Mouse (Mus musculus) CH12.LX (cell line): ENCODE measurements around the gene Tulp4. TPM values are rescaled to one million over a fixed set of nuclear protein-coding genes. Genes with fewer than 3 reads are reported as not detected.
A peak's percentile ranks its signal among the peaks of the same experiment; 100 is the strongest.

Experiments used
- DNase-seq: peaks from one replicate; pipeline ENCODE4 v3.0.0-alpha.2; 2013; ENCODE audit errors: extremely low read depth
- H3K27ac ChIP-seq: 2 replicates; pipeline ENCODE4 v1.5.1; 2012; ENCODE audit warnings: low read depth, mild to moderate bottlenecking, control low read depth, moderate library complexity; ENCODE audit not compliant: insufficient read depth
- H3K27me3 ChIP-seq: replicated peaks from 2 replicates; pipeline ENCODE3; 2012; ENCODE audit warnings: inconsistent platforms
- H3K36me3 ChIP-seq, 2 experiments: replicated peaks in 1 of 2; 2 replicates each; pipeline versions ENCODE3 to v1.6.1; 2012; ENCODE audit warnings: inconsistent platforms in 1 of 2, low read length in 1 of 2, mild to moderate bottlenecking in 1 of 2, mixed read lengths in 1 of 2, moderate library complexity in 1 of 2; ENCODE audit not compliant: control insufficient read depth in 1 of 2, insufficient read depth in 1 of 2
- H3K4me1 ChIP-seq, 2 experiments: 2 replicates each; pipeline ENCODE4 v1.6.1; 2012; ENCODE audit warnings: inconsistent platforms in 1 of 2, moderate library complexity in 1 of 2; ENCODE audit not compliant: insufficient read depth in 2 of 2, control insufficient read depth in 1 of 2
- H3K4me2 ChIP-seq: 2 replicates; pipeline ENCODE4 v1.6.1; 2012; ENCODE audit warnings: low read depth, mild to moderate bottlenecking, control low read depth; ENCODE audit not compliant: poor library complexity, insufficient read depth, severe bottlenecking
- H3K4me3 ChIP-seq, 3 experiments: fragments of 150-350 bp in 1 of 3; sonication (generic) in 1 of 3; replicated peaks in 1 of 3; 2 replicates each; pipeline versions ENCODE3 to v1.5.1; 2011 to 2012; ENCODE audit warnings: low read depth in 2 of 3, low read length in 2 of 3, mild to moderate bottlenecking in 2 of 3, moderate library complexity in 2 of 3, control low read depth in 1 of 3, improper control_type of control experiment in 1 of 3, inconsistent platforms in 1 of 3, mixed read lengths in 1 of 3; ENCODE audit not compliant: poor library complexity in 1 of 3
- H3K79me2 ChIP-seq: replicated peaks from 2 replicates; pipeline ENCODE4 v1.6.1; 2012; ENCODE audit warnings: mild to moderate bottlenecking, moderate library complexity; ENCODE audit not compliant: control insufficient read depth, poor library complexity, insufficient read depth, severe bottlenecking; ENCODE audit errors: extremely low read depth
- H3K9ac ChIP-seq: 2 replicates; pipeline ENCODE4 v1.6.1; 2012; ENCODE audit warnings: low read depth, mild to moderate bottlenecking, control low read depth, moderate library complexity; ENCODE audit not compliant: insufficient read depth
- H3K9me3 ChIP-seq: replicated peaks from 2 replicates; pipeline ENCODE3; 2012; ENCODE audit warnings: low read length, inconsistent platforms, mixed read lengths
- BHLHE40 ChIP-seq: IDR thresholded peaks from 2 replicates; pipeline ENCODE4 v1.6.1; 2011; ENCODE audit warnings: mild to moderate bottlenecking, low read depth, low read length, improper control_type of control experiment
- CHD1 ChIP-seq: IDR thresholded peaks from 2 replicates; pipeline ENCODE4 v1.6.1; 2012; ENCODE audit warnings: low read depth, low read length, improper control_type of control experiment, inconsistent platforms
- CHD2 ChIP-seq: IDR thresholded peaks from 2 replicates; pipeline ENCODE4 v1.6.1; 2011; ENCODE audit warnings: low read length, improper control_type of control experiment
- CTCF ChIP-seq, 2 experiments: IDR thresholded peaks in 1 of 2; conservative IDR thresholded peaks in 1 of 2; 2 replicates each; pipeline ENCODE4 v1.5.1; 2011 to 2012; ENCODE audit warnings: low read depth in 2 of 2, low read length in 2 of 2, improper control_type of control experiment in 1 of 2, inconsistent platforms in 1 of 2, mild to moderate bottlenecking in 1 of 2, moderate library complexity in 1 of 2
- E2F4 ChIP-seq: IDR thresholded peaks from 2 replicates; pipeline ENCODE4 v1.6.1; 2011; ENCODE audit warnings: low read depth, low read length, improper control_type of control experiment; ENCODE audit not compliant: insufficient replicate concordance
- ELF1 ChIP-seq: IDR thresholded peaks from 2 replicates; pipeline ENCODE4 v1.6.1; 2014; ENCODE audit warnings: low read depth, mild to moderate bottlenecking, inconsistent platforms, low read length, improper control_type of control experiment
- EP300 ChIP-seq: IDR thresholded peaks from 2 replicates; pipeline ENCODE4 v1.6.1; 2011; ENCODE audit warnings: low read length, improper control_type of control experiment
- ETS1 ChIP-seq: conservative IDR thresholded peaks from 2 replicates; pipeline ENCODE4 v1.6.1; 2012; ENCODE audit warnings: low read depth, mild to moderate bottlenecking, inconsistent platforms, low read length, improper control_type of control experiment, moderate library complexity
- HCFC1 ChIP-seq: IDR thresholded peaks from 2 replicates; pipeline ENCODE4 v1.6.1; 2012; ENCODE audit warnings: low read depth, mild to moderate bottlenecking, inconsistent platforms, low read length, improper control_type of control experiment
- JUN ChIP-seq: IDR thresholded peaks from 2 replicates; pipeline ENCODE4 v1.6.1; 2011; ENCODE audit warnings: low read depth, mild to moderate bottlenecking, low read length, improper control_type of control experiment, moderate library complexity; ENCODE audit not compliant: insufficient read depth
- JUND ChIP-seq: conservative IDR thresholded peaks from 2 replicates; pipeline ENCODE4 v1.6.1; 2011; ENCODE audit warnings: low read depth, low read length, improper control_type of control experiment
- KAT2A ChIP-seq: IDR thresholded peaks from 2 replicates; pipeline ENCODE4 v1.6.1; 2012; ENCODE audit warnings: low read length, improper control_type of control experiment, inconsistent platforms; ENCODE audit not compliant: insufficient replicate concordance
- MAFK ChIP-seq: IDR thresholded peaks from 2 replicates; pipeline ENCODE4 v1.6.1; 2011; ENCODE audit warnings: low read length, improper control_type of control experiment; ENCODE audit not compliant: insufficient replicate concordance
- MAX ChIP-seq: IDR thresholded peaks from 2 replicates; pipeline ENCODE4 v1.6.1; 2011; ENCODE audit warnings: low read length, improper control_type of control experiment
- MEF2A ChIP-seq: IDR thresholded peaks from 2 replicates; pipeline ENCODE4 v1.6.1; 2014; ENCODE audit warnings: low read depth, mild to moderate bottlenecking, inconsistent platforms, low read length, improper control_type of control experiment, borderline replicate concordance
- MXI1 ChIP-seq: IDR thresholded peaks from 2 replicates; pipeline ENCODE4 v1.6.1; 2011; ENCODE audit warnings: mild to moderate bottlenecking, low read depth, low read length, improper control_type of control experiment
- MYC ChIP-seq: IDR thresholded peaks from 2 replicates; pipeline ENCODE4 v1.6.1; 2011; ENCODE audit warnings: low read depth, mild to moderate bottlenecking, improper control_type of control experiment, low read length
- NELFE ChIP-seq: IDR thresholded peaks from 2 replicates; pipeline ENCODE4 v1.6.1; 2011; ENCODE audit warnings: low read depth, low read length, improper control_type of control experiment
- POLR2A ChIP-seq: IDR thresholded peaks from 2 replicates; pipeline ENCODE4 v1.6.1; 2011; ENCODE audit warnings: low read depth, mild to moderate bottlenecking, improper control_type of control experiment, low read length
- POLR2AphosphoS2 ChIP-seq: IDR thresholded peaks from 2 replicates; pipeline ENCODE4 v1.6.1; 2011; ENCODE audit warnings: low read depth, low read length, improper control_type of control experiment
- RAD21 ChIP-seq: IDR thresholded peaks from 2 replicates; pipeline ENCODE4 v1.6.1; 2011; ENCODE audit warnings: low read depth, mild to moderate bottlenecking, low read length, improper control_type of control experiment, moderate library complexity
- RCOR1 ChIP-seq: conservative IDR thresholded peaks from 2 replicates; pipeline ENCODE4 v1.6.1; 2012; ENCODE audit warnings: low read depth, mild to moderate bottlenecking, inconsistent platforms, low read length, improper control_type of control experiment
- SIN3A ChIP-seq: IDR thresholded peaks from 2 replicates; pipeline ENCODE4 v1.6.1; 2012; ENCODE audit warnings: low read length, improper control_type of control experiment, inconsistent platforms
- SMC3 ChIP-seq: IDR thresholded peaks from 2 replicates; pipeline ENCODE4 v1.6.1; 2011; ENCODE audit warnings: low read depth, low read length, improper control_type of control experiment
- TCF12 ChIP-seq: IDR thresholded peaks from 2 replicates; pipeline ENCODE4 v1.6.1; 2014; ENCODE audit warnings: low read depth, mild to moderate bottlenecking, inconsistent platforms, low read length, improper control_type of control experiment
- UBTF ChIP-seq: IDR thresholded peaks from 2 replicates; pipeline ENCODE4 v1.6.1; 2012; ENCODE audit warnings: low read depth, mild to moderate bottlenecking, inconsistent platforms, low read length, improper control_type of control experiment, moderate library complexity
- USF1 ChIP-seq: IDR thresholded peaks from 2 replicates; pipeline ENCODE4 v1.6.1; 2014; ENCODE audit warnings: low read depth, mild to moderate bottlenecking, inconsistent platforms, low read length, improper control_type of control experiment
- USF2 ChIP-seq: conservative IDR thresholded peaks from 2 replicates; pipeline ENCODE4 v1.6.1; 2011; ENCODE audit warnings: low read depth, low read length, improper control_type of control experiment
- ZC3H11A ChIP-seq: IDR thresholded peaks from 2 replicates; pipeline ENCODE4 v1.6.1; 2012; ENCODE audit warnings: low read depth, mild to moderate bottlenecking, inconsistent platforms, low read length, improper control_type of control experiment
- ZKSCAN1 ChIP-seq: IDR thresholded peaks from 2 replicates; pipeline ENCODE4 v1.6.1; 2012; ENCODE audit warnings: low read depth, inconsistent platforms, low read length, improper control_type of control experiment, borderline replicate concordance
- ZMIZ1 ChIP-seq: IDR thresholded peaks from 2 replicates; pipeline ENCODE4 v1.6.1; 2012; ENCODE audit warnings: low read depth, mild to moderate bottlenecking, inconsistent platforms, low read length, improper control_type of control experiment
- ZNF384 ChIP-seq: IDR thresholded peaks from 2 replicates; pipeline ENCODE4 v1.6.1; 2012; ENCODE audit warnings: low read depth, low read length, improper control_type of control experiment, inconsistent platforms
- dilution Hi-C: fragments of 300-500 bp; cut with MboI; formaldehyde crosslinking; loops from 2 replicates; pipeline ENCODE4 v1.14.3; 2020; ENCODE audit warnings: low sequenced_read_pairs; ENCODE audit not compliant: extremely low pct_unique_long_range_greater_than_20kb, extremely low pct_ligation_motif_present
- in situ Hi-C: fragments of 300-500 bp; cut with MboI; formaldehyde crosslinking; loops from 3 replicates; pipeline ENCODE4 v1.14.3; 2019; ENCODE audit warnings: low sequenced_read_pairs, low pct_ligation_motif_present, low pct_unique_long_range_greater_than_20kb, mixed read lengths
- polyA plus RNA-seq: library from polyadenylated mRNA; unstranded; fragments of >175 nt; gene quantifications from 2 replicates; pipeline ENCODE4 v1.2.1, GENCODE M21; 2012; ENCODE audit warnings: low read depth; ENCODE audit not compliant: insufficient read length
- total RNA-seq, 2 experiments: library from RNA; depleted of rRNA; stranded (reverse); fragments of 300-350 nt in 1 of 2; fragments of >200 nt in 1 of 2; gene quantifications; 2 replicates each; pipeline ENCODE4 v1.2.3; 2012 to 2014

Gene Tulp4
- total and polyA plus RNA-seq, 3 experiments: 7.8 to 50.7 (median 33.6) TPM

DNA sequence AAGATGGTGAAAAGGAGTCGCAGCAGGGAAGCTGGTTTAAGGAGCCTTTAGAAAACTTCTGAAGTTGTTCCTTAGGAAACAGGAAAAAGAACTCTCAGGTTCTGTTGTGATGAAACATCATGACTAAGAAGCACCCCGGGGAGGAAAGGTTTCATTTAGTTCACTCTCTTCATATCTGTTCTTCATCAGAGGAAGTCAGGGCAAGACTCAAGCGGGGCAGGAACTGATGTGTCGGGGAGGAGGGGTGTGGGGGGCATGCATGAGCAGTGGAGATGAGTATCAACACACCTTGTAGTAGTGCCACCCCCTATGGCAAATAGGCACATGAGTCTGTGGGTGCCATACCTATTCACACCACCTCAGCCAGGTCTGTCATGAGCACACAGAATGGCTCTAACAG is 47.3 kb downstream of the Tulp4 start:
- Histone ChIP-seq H3K79me2 (no peaks in the 10 kb centered on the region), H3K27ac (no peak overlapping the region), H3K4me1 (peaks cover 14 to 29% of the 10 kb centered on the region in 2 experiments; a peak in 3 of 4 replicates), H3K27me3 (no peaks in the 10 kb centered on the region), H3K4me2 (no peak overlapping the region), H3K4me3 (no peak overlapping the region), H3K36me3 (peaks cover 0 to 4% of the 10 kb centered on the region in 2 experiments), H3K9ac (no peak overlapping the region), H3K9me3 (no peaks in the 10 kb centered on the region)
- in situ Hi-C loops: no loop called here
- DNase-seq: no peak
- TF ChIP-seq E2F4 (no peak), POLR2A (no peak), USF2 (no peak), ZC3H11A (no peak), CHD1 (no peak), ETS1 (no peak), MAX (no peak), SIN3A (no peak), USF1 (no peak), POLR2AphosphoS2 (no peak), EP300 (no peak), TCF12 (no peak), ZMIZ1 (no peak)
- dilution Hi-C loops: no loop called here

DNA sequence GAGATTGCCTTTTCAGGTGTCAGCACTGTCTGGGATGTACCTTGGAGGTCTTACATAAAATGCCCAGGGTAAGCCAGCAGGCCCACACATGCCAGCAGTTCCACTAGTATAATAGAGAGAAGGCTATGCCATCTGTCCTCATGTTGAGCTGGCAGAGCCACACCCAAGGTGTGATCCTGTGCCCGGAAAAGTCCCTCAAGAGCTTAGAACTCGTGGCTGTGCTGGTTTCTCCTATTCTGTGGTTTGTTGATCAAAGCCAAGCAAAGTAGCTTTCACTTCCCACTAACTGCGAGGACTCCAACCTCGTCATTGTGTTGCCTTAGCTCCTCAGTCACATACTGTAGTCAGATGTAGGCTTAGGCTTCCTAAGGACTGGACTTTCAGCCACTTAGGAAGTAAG is 48.1 kb downstream of the Tulp4 start:
- peaks cover 14 to 29% of the 10 kb centered on the region in 2 experiments; a peak in 3 of 4 replicates for H3K4me1 ChIP-seq
- H3K4me3 ChIP-seq: no peak overlapping the region
- no peak overlapping the region for H3K9ac ChIP-seq
- in situ Hi-C loops: no loop called here
- dilution Hi-C loops: no loop called here
- no peak overlapping the region for H3K27ac ChIP-seq
- peaks cover 0 to 4% of the 10 kb centered on the region in 2 experiments for H3K36me3 ChIP-seq
- H3K27me3 ChIP-seq: no peaks in the 10 kb centered on the region
- no peaks in the 10 kb centered on the region for H3K9me3 ChIP-seq
- no peaks in the 10 kb centered on the region for H3K79me2 ChIP-seq
- peak; percentile 40 for DNase-seq
- H3K4me2 ChIP-seq: no peak overlapping the region
- no peak for TF ChIP-seq ZKSCAN1
- peak; percentile 38; the same call in 1 of the 2 replicates for TF ChIP-seq SIN3A
- TF ChIP-seq MXI1: no peak
- no peak for TF ChIP-seq KAT2A
- no peak for TF ChIP-seq HCFC1
- no peak for TF ChIP-seq RCOR1
- no peak for TF ChIP-seq ZNF384
- TF ChIP-seq UBTF: no peak
- 0 out of 2 replicates have a peak, but pooled peaks have one; percentile 20 for TF ChIP-seq ELF1
- TF ChIP-seq ZMIZ1: no peak
- peak; percentile 55 for TF ChIP-seq EP300
- no peak for TF ChIP-seq RAD21
- peak; percentile 62 for TF ChIP-seq MYC
- no peak for TF ChIP-seq CHD2
- peak; percentile 47; the same call in 1 of the 2 replicates for TF ChIP-seq BHLHE40
- peak; percentile 55; the same call in 1 of the 2 replicates for TF ChIP-seq MAX
- TF ChIP-seq SMC3: no peak
- TF ChIP-seq ZC3H11A: no peak
- no peak for TF ChIP-seq JUND
- TF ChIP-seq ETS1: peak; percentile 22
- TF ChIP-seq POLR2AphosphoS2: no peak
- no peak for TF ChIP-seq CHD1
- TF ChIP-seq NELFE: no peak
- TF ChIP-seq POLR2A: no peak
- no peak for TF ChIP-seq MAFK
- TF ChIP-seq TCF12: no peak
- no peak for TF ChIP-seq E2F4
- TF ChIP-seq JUN: no peak
- no peak for TF ChIP-seq MEF2A
- TF ChIP-seq USF1: no peak
- TF ChIP-seq CTCF (conservative IDR thresholded peaks at IDR 0.05 in 1 of 2, IDR thresholded peaks at IDR 0.05 in 1 of 2; ENCODE audit: low read depth in 2 of 2, low read length in 2 of 2): no peak
